Mouse (Mus musculus) layer of hippocampus, adult 2 months (tissue): ENCODE measurements around the gene Bicdl2. TPM values are rescaled to one million over a fixed set of nuclear protein-coding genes. Genes with fewer than 3 reads are reported as not detected.

ENCODE experiments used
- DNase-seq, 2 experiments: peaks; one replicate each; pipeline ENCODE4 v3.0.0; 2022; ENCODE audit warnings: low spot score in 2 of 2
- H3K27ac ChIP-seq: fragments of 200-600 bp; 2 replicates; pipeline ENCODE4 v1.8.1; 2022
- H3K4me3 ChIP-seq: fragments of 200-600 bp; 2 replicates; pipeline ENCODE4 v1.8.1; 2022; ENCODE audit warnings: mild to moderate bottlenecking
- CTCF ChIP-seq: fragments of 200-600 bp; conservative IDR thresholded peaks from 2 replicates; pipeline ENCODE4 v1.8.1; 2022; ENCODE audit warnings: antibody characterized with exemption, mild to moderate bottlenecking, moderate library complexity
- total RNA-seq, 2 experiments: library from RNA; stranded (reverse); gene quantifications; 2 replicates each; pipeline ENCODE4 v1.2.3; 2021

Bicdl2 gene
- total RNA-seq, 2 experiments from 2014 or later: not detected

DNA sequence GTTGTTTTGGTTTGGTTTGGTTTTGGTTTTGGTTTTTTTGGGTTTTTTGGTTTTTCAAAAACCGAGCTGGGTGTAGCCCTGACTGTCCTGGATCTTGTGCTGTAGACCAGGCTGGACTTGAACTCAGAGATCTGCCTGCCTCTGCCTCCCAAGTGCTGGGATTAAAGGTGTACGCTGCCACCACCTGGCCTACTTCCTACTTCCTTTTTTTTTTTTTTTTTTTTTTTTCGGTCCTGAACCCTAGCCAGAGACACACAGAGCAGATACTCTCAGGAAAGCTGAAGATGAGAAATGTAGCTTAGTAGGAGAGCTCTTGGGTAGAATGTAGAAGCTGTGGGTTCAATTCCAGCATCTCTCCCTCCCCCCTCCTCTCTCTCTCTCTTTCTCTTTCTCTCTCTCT lies 1.9 kb upstream of the Bicdl2 start:
- no peak for DNase-seq
- no peak for TF ChIP-seq CTCF

DNA sequence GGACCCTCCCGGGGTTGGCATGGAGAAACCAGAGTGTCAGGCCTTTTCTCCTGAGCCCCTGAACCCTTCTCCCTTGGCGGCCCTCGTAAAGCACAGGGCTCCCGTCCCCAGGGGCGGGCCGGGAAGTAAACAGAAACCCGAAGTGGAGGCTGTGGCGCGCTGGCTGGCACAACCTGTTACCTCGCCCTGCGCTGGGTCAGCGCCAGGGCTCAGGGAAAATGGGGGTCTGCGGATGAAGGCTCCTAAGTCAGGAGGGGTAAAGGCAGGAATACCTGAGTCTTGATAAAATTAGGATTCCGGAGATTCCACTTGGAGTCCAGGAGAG lies 532 bp downstream of the Bicdl2 start:
- DNase-seq: no peak
- no peak overlapping the region for H3K4me3 ChIP-seq
- no peak for TF ChIP-seq CTCF
- H3K27ac ChIP-seq: no peak overlapping the region

More for the DNA sequence above, 1.9 kb upstream of the Bicdl2 start:
- no peak overlapping the region for H3K27ac ChIP-seq
- H3K4me3 ChIP-seq: no peak overlapping the region

DNA sequence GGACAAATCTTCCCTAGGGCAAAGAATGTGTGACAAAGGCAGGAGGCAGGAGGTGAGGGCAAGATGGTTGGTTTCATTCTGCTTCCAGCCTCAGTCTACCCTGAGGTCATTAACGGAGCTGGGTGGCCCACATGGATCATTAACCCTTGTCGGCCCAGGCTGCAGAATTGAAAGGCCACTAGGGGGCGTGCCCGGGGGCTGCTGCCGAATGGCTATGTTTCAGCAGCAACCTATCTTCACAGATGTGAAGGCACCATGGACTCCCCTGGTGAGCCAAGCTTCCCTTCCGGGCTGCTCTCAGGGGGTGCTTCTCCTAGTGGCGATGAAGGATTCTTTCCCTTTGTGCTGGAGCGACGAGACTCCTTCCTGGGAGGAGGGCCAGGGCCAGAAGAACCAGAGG lies 1.2 kb downstream of the Bicdl2 start:
- DNase-seq: no peak
- Histone ChIP-seq H3K4me3 (no peak overlapping the region), H3K27ac (no peak overlapping the region)
- peak; percentile 64 for TF ChIP-seq CTCF

DNA sequence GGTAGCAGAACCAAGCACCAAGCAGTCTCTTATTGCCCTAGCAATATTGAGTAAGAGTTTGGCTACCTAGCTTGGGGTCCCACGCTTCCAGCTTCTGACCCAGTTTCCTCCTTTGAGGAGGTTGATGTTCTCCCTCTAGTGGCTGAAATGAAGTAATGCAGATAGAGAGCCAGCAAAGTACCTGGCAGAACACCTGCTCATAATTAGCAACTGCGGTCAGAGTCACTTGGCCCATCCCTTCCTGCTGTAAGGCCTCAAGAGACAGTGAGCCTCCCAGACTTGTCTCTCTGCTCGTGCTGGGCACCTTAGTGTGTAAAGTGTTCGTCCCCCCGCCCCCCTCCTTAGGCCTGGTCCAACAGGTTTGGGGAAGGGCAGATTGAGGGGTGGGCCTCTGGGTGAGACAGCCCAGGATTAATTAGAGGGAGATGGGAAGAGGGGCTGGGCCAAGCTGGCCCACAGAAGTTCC lies 4.3 kb downstream of the Bicdl2 start:
- no peak overlapping the region for H3K27ac ChIP-seq
- no peak for DNase-seq
- TF ChIP-seq CTCF: peak; percentile 89

DNA sequence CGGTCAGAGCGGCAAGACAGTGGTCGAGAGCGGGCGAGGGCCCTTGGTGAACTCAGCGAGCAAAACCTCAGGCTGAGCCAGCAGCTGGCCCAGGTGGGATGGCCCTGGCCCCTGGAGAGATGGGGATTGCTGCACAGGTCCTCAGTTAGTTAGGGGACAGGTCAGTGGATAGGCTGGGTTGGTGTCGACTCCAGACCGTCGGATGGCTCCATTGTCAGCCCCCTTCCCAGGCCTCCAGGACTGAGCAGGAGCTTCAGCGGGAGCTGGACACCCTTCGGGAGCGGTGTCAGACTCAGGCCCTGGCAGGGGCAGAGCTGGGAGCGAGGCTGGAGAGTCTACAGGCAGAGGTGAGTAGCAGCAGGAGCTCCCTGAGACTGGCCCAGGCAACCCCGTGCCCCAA lies 5.2 kb downstream of the Bicdl2 start:
- H3K4me3 ChIP-seq: no peak overlapping the region
- no peak for TF ChIP-seq CTCF
- H3K27ac ChIP-seq: no peak overlapping the region
- DNase-seq: no peak

More for the DNA sequence above, 4.3 kb downstream of the Bicdl2 start:
- no peak overlapping the region for H3K4me3 ChIP-seq

DNA sequence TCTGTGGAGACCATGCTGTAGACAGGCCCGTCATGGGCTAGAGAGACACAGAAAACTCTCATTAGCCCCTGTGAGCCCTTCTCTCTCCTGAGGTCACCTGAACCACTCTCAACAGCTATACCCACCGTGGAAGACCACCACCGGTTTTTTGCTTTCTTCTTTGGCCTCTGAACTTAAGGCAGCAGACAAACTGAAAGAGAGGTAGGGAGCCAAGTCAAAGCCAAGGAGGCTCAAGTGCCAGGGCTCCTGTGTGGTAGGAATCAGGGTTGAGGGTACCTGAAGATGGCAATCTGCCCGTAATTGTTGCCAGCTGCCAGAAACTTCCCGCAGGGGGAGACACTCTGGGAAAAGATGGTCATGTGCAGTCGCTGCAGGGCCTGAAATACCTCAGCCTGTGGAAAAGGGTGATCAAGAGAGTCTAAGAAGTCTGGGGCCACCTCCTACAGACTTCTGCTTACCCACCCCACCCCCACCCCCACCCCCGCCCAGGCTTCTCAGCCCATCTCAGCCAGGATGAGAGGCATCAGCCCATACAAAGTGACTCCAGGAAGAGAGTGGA lies 10.3 kb downstream of the Bicdl2 start:
- no peak for DNase-seq
- H3K27ac ChIP-seq: no peak overlapping the region
- H3K4me3 ChIP-seq: no peak overlapping the region
- no peak for TF ChIP-seq CTCF

DNA sequence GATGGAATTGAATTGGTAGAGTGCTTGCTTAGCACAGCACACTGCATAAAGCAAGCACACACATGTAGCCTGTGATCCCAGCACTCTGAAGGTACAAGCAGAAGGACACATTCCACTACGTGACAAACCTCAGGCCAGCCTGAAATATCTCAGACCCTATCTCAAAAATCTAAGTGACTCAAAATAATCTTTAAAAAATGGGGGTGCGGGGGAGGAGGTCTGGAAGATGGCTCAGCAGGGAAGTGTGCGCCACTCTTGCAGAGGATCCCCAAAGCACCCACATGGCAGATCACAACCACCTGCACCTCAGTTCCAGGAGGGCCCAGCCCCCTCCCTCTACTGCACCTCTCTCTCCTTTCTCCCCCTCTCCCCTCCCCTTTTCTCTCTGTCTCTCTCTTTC lies 11.2 kb downstream of the Bicdl2 start:
- no peak for DNase-seq
- H3K27ac ChIP-seq: no peak overlapping the region
- TF ChIP-seq CTCF: no peak
- no peak overlapping the region for H3K4me3 ChIP-seq

DNA sequence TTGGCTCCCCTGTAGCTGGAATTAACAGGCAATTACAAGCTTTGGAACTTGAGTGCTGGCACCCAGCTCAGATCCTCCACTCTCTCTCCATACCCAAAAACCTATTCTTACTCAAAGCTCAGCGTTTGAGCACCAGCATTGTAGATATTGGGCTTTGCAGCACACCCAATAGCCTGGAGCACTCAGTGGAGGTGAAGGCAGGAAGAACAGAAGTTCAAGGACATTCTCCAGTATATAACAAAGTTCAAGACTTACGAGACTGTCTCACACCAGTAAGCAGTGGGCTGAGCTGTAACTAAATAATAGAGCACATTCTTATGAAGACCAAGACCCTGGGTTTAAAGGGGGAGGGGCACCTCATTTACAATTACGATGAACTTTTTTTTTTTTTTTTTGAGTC lies 12.5 kb downstream of the Bicdl2 start:
- DNase-seq: no peak
- no peak for TF ChIP-seq CTCF
- Histone ChIP-seq H3K4me3 (peak overlapping the region; percentile 90), H3K27ac (no peak overlapping the region)

DNA sequence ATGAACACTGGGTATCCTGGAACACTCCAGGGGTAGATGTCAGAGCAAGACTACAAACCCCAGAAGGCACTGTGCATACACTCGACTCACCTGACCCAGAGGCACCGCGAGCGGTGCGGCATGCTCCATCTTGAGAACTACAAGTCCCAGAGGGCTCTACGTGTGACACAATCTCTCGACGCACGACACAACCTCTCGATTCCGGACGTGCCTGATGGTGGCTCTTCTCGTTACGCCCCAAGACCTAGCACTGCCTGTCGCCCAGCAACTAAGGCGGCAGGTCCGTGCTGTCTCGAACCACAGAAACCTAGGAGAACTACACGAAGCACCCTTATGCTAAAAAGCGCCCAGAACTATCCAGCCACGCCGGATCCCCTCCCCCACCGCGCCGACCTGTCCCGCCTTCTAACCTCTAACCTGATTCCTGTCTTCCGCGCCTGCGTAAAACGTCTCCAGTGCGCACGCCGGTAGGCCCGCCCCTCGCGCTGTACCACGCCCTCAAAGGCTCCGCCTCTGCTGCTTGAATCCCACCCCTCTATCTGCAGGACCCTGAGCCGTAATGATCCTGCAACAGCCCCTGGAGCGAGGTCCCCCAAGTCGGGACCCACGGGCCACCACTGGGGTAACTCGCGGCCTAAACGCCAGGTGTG lies 13.2 kb downstream of the Bicdl2 start, which contains the start of the genes Hcfc1r1 and Thoc6:
Hcfc1r1 (plus strand) TSS at position 173 of the 650 bp plus-strand sequence.
Thoc6 (minus strand) TSS at position 459 of the 650 bp plus-strand sequence.
- Histone ChIP-seq H3K4me3 (peak within 1 kb of the TSS; percentile 90), H3K27ac (peak within 1 kb of the TSS; percentile 97)
- peak; percentile 89 to 97 for DNase-seq
- no peak for TF ChIP-seq CTCF

DNA sequence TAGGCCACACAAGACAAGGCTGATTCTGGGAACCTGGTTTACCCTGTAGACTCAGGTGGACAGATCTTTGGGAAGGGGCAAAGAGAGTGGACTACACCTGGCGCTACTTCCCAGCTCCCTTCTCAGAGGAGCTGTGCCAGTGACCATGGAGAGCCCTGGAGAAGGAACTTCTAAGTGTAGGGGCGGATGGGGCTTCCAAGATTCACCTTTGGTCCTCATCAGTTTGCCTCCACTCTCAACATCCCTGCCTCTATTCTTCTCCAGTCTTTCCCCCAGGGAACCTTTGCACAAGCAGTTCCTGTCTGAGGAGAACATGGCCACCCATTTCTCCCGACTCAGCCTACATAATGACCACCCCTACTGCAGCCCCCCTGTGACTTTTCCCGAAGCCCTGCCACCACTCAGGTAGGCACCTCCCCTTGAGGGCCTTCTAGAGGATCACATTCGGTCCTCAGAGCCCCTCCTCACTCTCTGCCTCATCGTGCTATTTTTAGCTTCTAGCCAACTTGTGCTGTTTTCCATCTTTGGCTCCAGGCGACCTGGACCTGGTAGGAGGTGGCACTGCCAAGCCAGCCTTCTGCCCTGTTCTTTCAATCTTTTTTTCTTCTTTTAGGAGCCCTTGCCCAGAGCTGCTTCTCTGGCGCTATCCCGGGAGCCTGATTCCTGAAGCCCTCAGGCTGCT lies 14.1 kb downstream of the Bicdl2 start:
- TF ChIP-seq CTCF: no peak
- H3K4me3 ChIP-seq: peak overlapping the region; percentile 90
- peak overlapping the region; percentile 97 for H3K27ac ChIP-seq
- DNase-seq: no peak

DNA sequence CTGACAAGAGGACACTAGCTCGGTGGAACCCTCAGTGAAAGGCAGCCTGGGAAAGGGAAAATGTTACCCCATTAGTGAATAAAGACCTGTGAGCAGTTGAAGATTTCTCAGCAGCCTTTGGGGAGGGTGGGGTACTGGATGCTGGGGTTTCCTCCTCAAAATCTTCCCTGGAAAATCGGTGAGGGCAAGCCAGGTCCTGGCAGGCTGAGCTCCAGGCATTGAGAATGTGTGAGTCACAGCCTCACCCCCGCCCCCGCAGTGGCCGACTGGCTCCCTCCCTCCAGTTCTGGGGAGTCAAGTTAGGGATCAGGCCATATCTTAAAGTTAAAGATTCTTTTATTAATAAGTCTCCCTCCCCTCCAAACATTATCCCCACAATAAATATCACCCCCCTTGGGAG lies 14.8 kb downstream of the Bicdl2 start:
- H3K4me3 ChIP-seq: peak overlapping the region; percentile 90

DNA sequence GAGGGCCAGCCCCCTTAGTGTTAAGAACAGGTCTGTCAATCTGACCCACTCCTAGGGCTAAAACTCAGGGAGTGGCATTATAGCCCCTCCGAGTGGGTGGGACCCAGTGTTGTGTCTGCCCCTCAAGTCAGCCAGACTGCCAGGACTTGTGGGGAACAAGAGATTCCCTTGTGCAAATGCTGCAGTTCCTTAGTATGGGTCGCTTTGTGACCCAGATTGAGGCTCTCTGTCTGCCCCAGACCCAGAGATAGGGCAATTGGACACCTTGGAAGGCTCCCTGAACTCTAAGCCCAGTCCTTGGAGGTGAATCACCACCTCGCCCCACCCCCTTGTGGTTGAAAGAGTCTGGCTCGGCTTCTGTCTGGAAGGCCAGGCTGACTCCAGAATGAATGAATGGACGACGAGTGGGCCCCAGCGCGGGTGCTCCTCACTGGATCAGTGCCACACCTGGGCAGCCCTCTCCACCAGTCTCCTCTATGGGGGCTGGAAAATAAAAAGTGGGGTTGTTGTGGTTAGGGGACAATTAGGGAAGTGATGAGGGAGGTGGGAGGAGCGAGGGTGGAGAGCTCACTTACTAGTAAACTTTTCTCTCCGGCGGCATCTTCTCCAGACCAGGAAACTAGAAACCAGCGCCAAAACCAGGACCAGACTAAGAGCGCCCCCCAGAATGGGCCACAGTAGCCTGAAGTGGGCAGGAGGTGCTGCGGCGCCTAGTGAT lies 15.4 kb downstream of the Bicdl2 start:
- Histone ChIP-seq H3K4me3 (peak overlapping the region; percentile 72), H3K27ac (peak overlapping the region; percentile 97; the same call in 1 of the 2 replicates)
- peak; percentile 40 for TF ChIP-seq CTCF
- no peak for DNase-seq

More for the DNA sequence above, 14.8 kb downstream of the Bicdl2 start:
- no peak for TF ChIP-seq CTCF
- peak overlapping the region; percentile 97; the same call in 1 of the 2 replicates for H3K27ac ChIP-seq
- DNase-seq: no peak
